Mouse (Mus musculus): ENCODE data around the gene Pi16. TPM values are rescaled to one million over a fixed set of nuclear protein-coding genes. Genes with fewer than 3 reads are reported as not detected.

Gene Pi16
- polyA plus RNA-seq, 1 experiment from 2014 or later = 0.34 TPM

- H3K9me3 ChIP-seq (replicated peaks) = no peaks in the 10 kb centered on the region
- peaks cover 15% of the 10 kb centered on the region for H3K36me3 ChIP-seq
- H3K4me3 ChIP-seq = no peak overlapping the region
- H3K27me3 ChIP-seq (ENCODE audit: low read depth, poor library complexity, severe bottlenecking) = no peaks in the 10 kb centered on the region
- peak overlapping the region; percentile 9; the same call in 1 of the 2 replicates for H3K27ac ChIP-seq
- no peak for DNase-seq (ENCODE audit: low spot score)
- WGBS = 62% methylated on average over 7 of the region's 7 CpGs
- H3K4me1 ChIP-seq = peaks cover 48% of the 10 kb centered on the region
These were observed 11.6 kb upstream of the Pi16 start for GRCm38 (mm10) chr17:29305871-29306270.

GRCm38 (mm10) chr17:29310056-29310623 is 7.3 kb upstream of the Pi16 start:
- Histone ChIP-seq H3K36me3 (no peaks in the 10 kb centered on the region), H3K4me3 (no peak overlapping the region), H3K27me3 (ENCODE audit: low read depth, poor library complexity, severe bottlenecking) (no peaks in the 10 kb centered on the region), H3K4me1 (peaks cover 23% of the 10 kb centered on the region), H3K9me3 (replicated peaks) (0 out of 2 replicates have a peak, but pooled peaks cover 3% of the 10 kb centered on the region), H3K27ac (no peak overlapping the region)
- no peak for DNase-seq (ENCODE audit: low spot score)
- 76% methylated on average over 21 of the region's 21 CpGs for WGBS

- H3K4me1 ChIP-seq = peaks cover 24% of the 10 kb centered on the region
- DNase-seq (ENCODE audit: low spot score) = no peak
- no peak overlapping the region for H3K4me3 ChIP-seq
- no peaks in the 10 kb centered on the region for H3K36me3 ChIP-seq
- no peak overlapping the region for H3K27ac ChIP-seq
- H3K27me3 ChIP-seq (ENCODE audit: low read depth, poor library complexity, severe bottlenecking) = no peaks in the 10 kb centered on the region
- WGBS = 90% methylated on average over 8 of the region's 8 CpGs
- 0 out of 2 replicates have a peak, but pooled peaks cover 3% of the 10 kb centered on the region for H3K9me3 ChIP-seq (replicated peaks)
These were observed 5.9 kb upstream of the Pi16 start for GRCm38 (mm10) chr17:29311602-29312001.

GRCm38 (mm10) chr17:29312082-29312481 is 5.4 kb upstream of the Pi16 start:
- Histone ChIP-seq H3K36me3 (no peaks in the 10 kb centered on the region), H3K9me3 (replicated peaks) (0 out of 2 replicates have a peak, but pooled peaks cover 3% of the 10 kb centered on the region), H3K4me3 (no peak overlapping the region), H3K4me1 (peaks cover 26% of the 10 kb centered on the region), H3K27me3 (ENCODE audit: low read depth, poor library complexity, severe bottlenecking) (no peaks in the 10 kb centered on the region), H3K27ac (no peak overlapping the region)
- DNase-seq (ENCODE audit: low spot score) = no peak
- 94% methylated on average over 2 of the region's 2 CpGs for WGBS

GRCm38 (mm10) chr17:29313300-29313699 is 4.2 kb upstream of the Pi16 start:
- H3K27me3 ChIP-seq (ENCODE audit: low read depth, poor library complexity, severe bottlenecking) = no peaks in the 10 kb centered on the region
- H3K4me1 ChIP-seq = peaks cover 18% of the 10 kb centered on the region; the same call in 1 of the 2 replicates
- no peak overlapping the region for H3K27ac ChIP-seq
- no peak for DNase-seq (ENCODE audit: low spot score)
- 0 out of 2 replicates have a peak, but pooled peaks cover 3% of the 10 kb centered on the region for H3K9me3 ChIP-seq (replicated peaks)
- H3K4me3 ChIP-seq = no peak overlapping the region
- H3K36me3 ChIP-seq = no peaks in the 10 kb centered on the region

- WGBS = 43% methylated on average over 9 of the region's 9 CpGs
- H3K27me3 ChIP-seq (ENCODE audit: low read depth, poor library complexity, severe bottlenecking) = peaks cover 25% of the 10 kb centered on the region
- H3K27ac ChIP-seq = peak overlapping the region; percentile 70
- DNase-seq (ENCODE audit: low spot score) = no peak
- peaks cover 30% of the 10 kb centered on the region for H3K4me1 ChIP-seq
- no peaks in the 10 kb centered on the region for H3K36me3 ChIP-seq
- H3K9me3 ChIP-seq (replicated peaks) = 0 out of 2 replicates have a peak, but pooled peaks cover 3% of the 10 kb centered on the region
- no peak overlapping the region for H3K4me3 ChIP-seq
These were observed 1.6 kb upstream of the Pi16 start for GRCm38 (mm10) chr17:29315672-29316465.

GRCm38 (mm10) chr17:29316891-29317290 is 589 bp upstream of the Pi16 start:
- DNase-seq (ENCODE audit: low spot score) = no peak
- 0 out of 2 replicates have a peak, but pooled peaks cover 3% of the 10 kb centered on the region for H3K9me3 ChIP-seq (replicated peaks)
- no peak overlapping the region for H3K4me3 ChIP-seq
- peaks cover 38% of the 10 kb centered on the region for H3K4me1 ChIP-seq
- H3K27me3 ChIP-seq (ENCODE audit: low read depth, poor library complexity, severe bottlenecking) = peaks cover 35% of the 10 kb centered on the region
- no peaks in the 10 kb centered on the region for H3K36me3 ChIP-seq
- WGBS = 75% methylated on average over 3 of the region's 3 CpGs
- H3K27ac ChIP-seq = peak overlapping the region; percentile 70

- peaks cover 49% of the 10 kb centered on the region for H3K4me1 ChIP-seq
- H3K27me3 ChIP-seq (ENCODE audit: low read depth, poor library complexity, severe bottlenecking) = peaks cover 54% of the 10 kb centered on the region
- H3K4me3 ChIP-seq = no peak overlapping the region
- no peaks in the 10 kb centered on the region for H3K36me3 ChIP-seq
- DNase-seq (ENCODE audit: low spot score) = no peak
- no peak overlapping the region; the same call in 1 of the 2 replicates for H3K27ac ChIP-seq
- 66% methylated on average over 6 of the region's 6 CpGs for WGBS
- H3K9me3 ChIP-seq (replicated peaks) = no peaks in the 10 kb centered on the region
These were observed 1.3 kb downstream of the Pi16 start for GRCm38 (mm10) chr17:29318731-29319250.

- Histone ChIP-seq H3K9me3 (replicated peaks) (no peaks in the 10 kb centered on the region), H3K27ac (no peak overlapping the region), H3K4me1 (peaks cover 49% of the 10 kb centered on the region), H3K36me3 (no peaks in the 10 kb centered on the region), H3K4me3 (no peak overlapping the region), H3K27me3 (ENCODE audit: low read depth, poor library complexity, severe bottlenecking) (peaks cover 61% of the 10 kb centered on the region)
- WGBS = 90% methylated on average over 7 of the region's 7 CpGs
- no peak for DNase-seq (ENCODE audit: low spot score)
These were observed 2.0 kb downstream of the Pi16 start for GRCm38 (mm10) chr17:29319476-29319875.

GRCm38 (mm10) chr17:29319881-29320639 is 2.6 kb downstream of the Pi16 start:
- Histone ChIP-seq H3K36me3 (no peaks in the 10 kb centered on the region), H3K27me3 (ENCODE audit: low read depth, poor library complexity, severe bottlenecking) (peaks cover 64% of the 10 kb centered on the region), H3K9me3 (replicated peaks) (no peaks in the 10 kb centered on the region), H3K27ac (no peak overlapping the region), H3K4me1 (peaks cover 49% of the 10 kb centered on the region), H3K4me3 (no peak overlapping the region)
- 61% methylated on average over 8 of the region's 8 CpGs for WGBS
- no peak for DNase-seq (ENCODE audit: low spot score)

- H3K4me3 ChIP-seq = peak overlapping the region; percentile 43
- peaks cover 81% of the 10 kb centered on the region for H3K27me3 ChIP-seq (ENCODE audit: low read depth, poor library complexity, severe bottlenecking)
- peaks cover 45% of the 10 kb centered on the region for H3K4me1 ChIP-seq
- H3K9me3 ChIP-seq (replicated peaks) = no peaks in the 10 kb centered on the region
- peak overlapping the region; percentile 59 for H3K27ac ChIP-seq
- no peaks in the 10 kb centered on the region for H3K36me3 ChIP-seq
- 7% methylated on average over 41 of the region's 41 CpGs for WGBS
- peak; percentile 60 for DNase-seq (ENCODE audit: low spot score)
These were observed 4.5 kb downstream of the Pi16 start for GRCm38 (mm10) chr17:29321765-29322602.

- no peaks in the 10 kb centered on the region for H3K9me3 ChIP-seq (replicated peaks)
- DNase-seq (ENCODE audit: low spot score) = peak; percentile 71
- H3K4me3 ChIP-seq = peak overlapping the region; percentile 43
- peaks cover 50% of the 10 kb centered on the region for H3K4me1 ChIP-seq
- H3K27ac ChIP-seq = peak overlapping the region; percentile 59; the same call in 1 of the 2 replicates
- H3K27me3 ChIP-seq (ENCODE audit: low read depth, poor library complexity, severe bottlenecking) = peaks cover 87% of the 10 kb centered on the region
- H3K36me3 ChIP-seq = no peaks in the 10 kb centered on the region
- 8% methylated on average over 18 of the region's 18 CpGs for WGBS
These were observed 5.1 kb downstream of the Pi16 start for GRCm38 (mm10) chr17:29322603-29322962.

Data from limb, embryonic 10.5 days (tissue).